In genomic region chr11:95356039-95356438, GRCm38 (mm10) we compare ENCODE assay signal across 13 mouse cellular contexts. TPM values are rescaled to one million over a fixed set of nuclear protein-coding genes. Genes with fewer than 3 reads are reported as not detected.
DNase-seq lines count a peak whose midpoint lies in the region; ATAC-seq and TF ChIP-seq lines count a peak whose summit lies in the region.
"Had no signal": no experiment of that assay in that cellular context is flagged by ENCODE, and none has a peak within 500 bp of the region (broad histone marks: within the 10 kb centered on the region; RNA-seq: fewer than 3 reads in every experiment).

No protein-coding gene starts in this region.

- no peak for DNase-seq in heart, embryonic 10.5 days (ENCODE audit: low spot score)
- DNase-seq in heart, adult 11 months, result no peak
- no peak for DNase-seq in lung, embryonic 14.5 days
- DNase-seq in lung, postnatal 25 days (ENCODE audit: low spot score), result no peak
- peak; percentile 48 for DNase-seq in c-Kit-positive CD71-positive TER-119-positive erythroid progenitor cells, embryonic 14.5 days (ENCODE audit: low spot score)
- no peak for DNase-seq in liver, embryonic 14.5 days (ENCODE audit: low read depth in 3 of 3, low spot score in 3 of 3)
- DNase-seq in retina, embryonic 14.5 days (ENCODE audit: low spot score), result no peak
- DNase-seq in lung, adult 18-20 months, result no peak
- DNase-seq: cerebellum, adult 11-12 months; right cerebral cortex, adult 18-20 months had no signal

- H3K9me3 ChIP-seq in heart, embryonic 10.5 days, result no peaks in the 10 kb centered on the region
- H3K9me3 ChIP-seq in lung, embryonic 14.5 days (ENCODE audit: low read depth, low read length), result no peaks in the 10 kb centered on the region
- H3K9me3 ChIP-seq in liver, embryonic 14.5 days (ENCODE audit: control insufficient read depth, low read length), result no peaks in the 10 kb centered on the region

- no peak overlapping the region for H3K4me2 ChIP-seq in lung, embryonic 14.5 days
- peak overlapping the region; percentile 57 for H3K4me2 ChIP-seq in liver, embryonic 14.5 days (ENCODE audit: low read depth)
- H3K4me2 ChIP-seq: hindbrain, embryonic 14.5 days had no signal

- peaks cover 3% of the 10 kb centered on the region; the same call in 1 of the 2 replicates for H3K36me3 ChIP-seq in heart, embryonic 10.5 days
- H3K36me3 ChIP-seq in lung, embryonic 14.5 days (ENCODE audit: insufficient read depth), result 0 out of 2 replicates have a peak, but pooled peaks cover 5% of the 10 kb centered on the region
- peaks cover 85% of the 10 kb centered on the region for H3K36me3 ChIP-seq in liver, embryonic 14.5 days (replicated peaks; ENCODE audit: control insufficient read depth, insufficient read depth, low read depth)

- no peak overlapping the region for H3K9ac ChIP-seq in lung, embryonic 14.5 days
- H3K9ac ChIP-seq in liver, embryonic 14.5 days (replicated peaks), result peak overlapping the region; percentile 77
- H3K9ac ChIP-seq: hindbrain, embryonic 14.5 days had no signal

- no peak for ATAC-seq in lung, embryonic 14.5 days (ENCODE audit: insufficient read depth)
- peak; percentile 36 for ATAC-seq in liver, embryonic 14.5 days (ENCODE audit: insufficient read depth)
- ATAC-seq: midbrain, embryonic 16.5 days had no signal

- H3K27me3 ChIP-seq in heart, embryonic 10.5 days (ENCODE audit: insufficient read depth, poor library complexity, severe bottlenecking), result no peaks in the 10 kb centered on the region
- no peaks in the 10 kb centered on the region for H3K27me3 ChIP-seq in lung, embryonic 14.5 days (ENCODE audit: insufficient read depth, low read length)
- no peaks in the 10 kb centered on the region for H3K27me3 ChIP-seq in liver, embryonic 14.5 days (ENCODE audit: control insufficient read depth, insufficient read depth, low read length)

- H3K4me1 ChIP-seq in heart, embryonic 10.5 days, result peaks cover 18% of the 10 kb centered on the region
- H3K4me1 ChIP-seq in lung, embryonic 14.5 days (ENCODE audit: insufficient read depth), result 0 out of 2 replicates have a peak, but pooled peaks cover 3% of the 10 kb centered on the region
- H3K4me1 ChIP-seq in liver, embryonic 14.5 days (replicated peaks; ENCODE audit: control insufficient read depth in 2 of 2, insufficient read depth in 2 of 2, low read length in 1 of 2), result peaks cover 47 to 58% of the 10 kb centered on the region in 2 experiments

- WGBS in heart, embryonic 10.5 days, result 82% methylated on average over 7 of the region's 7 CpGs
- WGBS in lung, embryonic 14.5 days, result 80% methylated on average over 7 of the region's 7 CpGs
- WGBS in liver, embryonic 14.5 days (ENCODE audit: insufficient replicate concordance), result 33% methylated on average over 7 of the region's 7 CpGs

- no peak overlapping the region for H3K4me3 ChIP-seq in heart, embryonic 10.5 days
- H3K4me3 ChIP-seq in lung, embryonic 14.5 days (ENCODE audit: low read depth, low read length), result no peak overlapping the region
- peak overlapping the region; percentile 36 to 42 for H3K4me3 ChIP-seq in liver, embryonic 14.5 days (ENCODE audit: insufficient read depth in 1 of 2, low read depth in 2 of 2, low read length in 2 of 2)
- H3K4me3 ChIP-seq: layer of hippocampus, adult 2 months had no signal

- peak overlapping the region; percentile 31; the same call in 1 of the 2 replicates for H3K27ac ChIP-seq in heart, embryonic 10.5 days
- peak overlapping the region; percentile 38; the same call in 1 of the 2 replicates for H3K27ac ChIP-seq in lung, embryonic 14.5 days (ENCODE audit: low read depth)
- peak overlapping the region; percentile 99 for H3K27ac ChIP-seq in liver, embryonic 14.5 days
- H3K27ac ChIP-seq: hindbrain, embryonic 14.5 days had no signal

- TF ChIP-seq CTCF in lung, embryonic 14.5 days (IDR thresholded peaks at IDR 0.05; ENCODE audit: low read depth), result no peak
- TF ChIP-seq CTCF in liver, embryonic 14.5 days (IDR thresholded peaks at IDR 0.05; ENCODE audit: low read depth), result no peak

- TF ChIP-seq EP300 in liver, embryonic 14.5 days (IDR thresholded peaks at IDR 0.05; ENCODE audit: low read depth), result no peak

RNA-seq across cellular contexts. Expression of gene Fam117a, which starts 19.2 kb away (rescaled TPM):
- 8.2 and 10.7 TPM in 2 replicates for polyA plus RNA-seq in heart, embryonic 10.5 days (2016; fragmentation: Nextera tagmentation; extraction: Ambion mirVana)
- 12.9 and 14.6 TPM in 2 replicates for polyA plus RNA-seq in lung, embryonic 14.5 days (2014; fragmentation: Nextera tagmentation; extraction: Ambion mirVana)
- polyA plus RNA-seq in liver, embryonic 14.5 days (2012; rRNA removed), result 103 and 114 TPM in 2 replicates
- polyA plus RNA-seq in liver, embryonic 14.5 days (2014; fragmentation: Nextera tagmentation; extraction: Ambion mirVana), result 71.6 and 80.9 TPM in 2 replicates

RNA-seq across cellular contexts. Expression of gene Slc35b1, which starts 28.5 kb away (rescaled TPM):
- 103 and 119 TPM in 2 replicates for polyA plus RNA-seq in heart, embryonic 10.5 days (2016; fragmentation: Nextera tagmentation; extraction: Ambion mirVana)
- 104 and 112 TPM in 2 replicates for polyA plus RNA-seq in lung, embryonic 14.5 days (2014; fragmentation: Nextera tagmentation; extraction: Ambion mirVana)
- polyA plus RNA-seq in liver, embryonic 14.5 days (2012; rRNA removed), result 24.1 and 24.6 TPM in 2 replicates
- 37.4 and 44.9 TPM in 2 replicates for polyA plus RNA-seq in liver, embryonic 14.5 days (2014; fragmentation: Nextera tagmentation; extraction: Ambion mirVana)

RNA-seq across cellular contexts. Expression of gene Kat7, which starts 46.0 kb away (rescaled TPM):
- 66.0 and 68.5 TPM in 2 replicates for polyA plus RNA-seq in heart, embryonic 10.5 days (2016; fragmentation: Nextera tagmentation; extraction: Ambion mirVana)
- polyA plus RNA-seq in lung, embryonic 14.5 days (2014; fragmentation: Nextera tagmentation; extraction: Ambion mirVana), result 77.0 and 83.7 TPM in 2 replicates
- polyA plus RNA-seq in liver, embryonic 14.5 days (2012; rRNA removed), result 16.3 and 19.4 TPM in 2 replicates
- 23.6 and 26.7 TPM in 2 replicates for polyA plus RNA-seq in liver, embryonic 14.5 days (2014; fragmentation: Nextera tagmentation; extraction: Ambion mirVana)

RNA-seq across cellular contexts. Expression of gene Spop, which starts 57.8 kb away (rescaled TPM):
- 103 TPM in 2 replicates for polyA plus RNA-seq in heart, embryonic 10.5 days (2016; fragmentation: Nextera tagmentation; extraction: Ambion mirVana)
- 112 and 114 TPM in 2 replicates for polyA plus RNA-seq in lung, embryonic 14.5 days (2014; fragmentation: Nextera tagmentation; extraction: Ambion mirVana)
- polyA plus RNA-seq in liver, embryonic 14.5 days (2012; rRNA removed), result 18.8 and 22.0 TPM in 2 replicates
- polyA plus RNA-seq in liver, embryonic 14.5 days (2014; fragmentation: Nextera tagmentation; extraction: Ambion mirVana), result 31.8 and 36.2 TPM in 2 replicates

Comparison
In these comparisons a context has a peak if more than half of its experiments do, and no peak if none do; other contexts are left out.
1. H3K27ac ChIP-seq: peak in every context shown above with its lines; median percentile 99 in liver, embryonic 14.5 days; 38 in lung, embryonic 14.5 days; 31 in heart, embryonic 10.5 days.
2. H3K4me3 ChIP-seq: peak in liver, embryonic 14.5 days (2 of 2); none in heart, embryonic 10.5 days (single experiment) and lung, embryonic 14.5 days (single experiment).